Mouse (Mus musculus) ES-E14 (cell line): ENCODE measurements around the gene Megf11.

ENCODE experiments used
- CHD2 ChIP-seq: IDR thresholded peaks from 2 replicates; pipeline ENCODE4 v1.6.1; 2014; ENCODE audit warnings: mild to moderate bottlenecking, low read depth, low read length, inconsistent platforms
- HCFC1 ChIP-seq: IDR thresholded peaks from 2 replicates; pipeline ENCODE4 v1.6.1; 2012; ENCODE audit warnings: low read length, inconsistent platforms, borderline replicate concordance; ENCODE audit not compliant: insufficient read depth
- MAFK ChIP-seq: IDR thresholded peaks from 2 replicates; pipeline ENCODE4 v1.6.1; 2014; ENCODE audit warnings: mild to moderate bottlenecking, low read depth, low read length, inconsistent platforms; ENCODE audit not compliant: insufficient read depth
- ZC3H11A ChIP-seq: IDR thresholded peaks from 2 replicates; pipeline ENCODE4 v1.6.1; 2012; ENCODE audit warnings: low read depth, mild to moderate bottlenecking, inconsistent platforms, low read length, borderline replicate concordance
- ZNF384 ChIP-seq: IDR thresholded peaks from 2 replicates; pipeline ENCODE4 v1.6.1; 2012; ENCODE audit warnings: low read depth, low read length, inconsistent platforms

- TF ChIP-seq ZNF384, result no peak
- no peak for TF ChIP-seq MAFK
- no peak for TF ChIP-seq HCFC1
- no peak for TF ChIP-seq ZC3H11A
- TF ChIP-seq CHD2, result no peak
Observed at GRCm38 (mm10) chr9:64355627-64356026, 29.8 kb upstream of the Megf11 start.
